Mouse (Mus musculus): ENCODE results near the gene Smad1. TPM values are rescaled to one million over a fixed set of nuclear protein-coding genes. Genes with fewer than 3 reads are reported as not detected.

Smad1 gene
- polyA plus RNA-seq, 1 experiment from 2014 or later: 38.3 TPM

DNA sequence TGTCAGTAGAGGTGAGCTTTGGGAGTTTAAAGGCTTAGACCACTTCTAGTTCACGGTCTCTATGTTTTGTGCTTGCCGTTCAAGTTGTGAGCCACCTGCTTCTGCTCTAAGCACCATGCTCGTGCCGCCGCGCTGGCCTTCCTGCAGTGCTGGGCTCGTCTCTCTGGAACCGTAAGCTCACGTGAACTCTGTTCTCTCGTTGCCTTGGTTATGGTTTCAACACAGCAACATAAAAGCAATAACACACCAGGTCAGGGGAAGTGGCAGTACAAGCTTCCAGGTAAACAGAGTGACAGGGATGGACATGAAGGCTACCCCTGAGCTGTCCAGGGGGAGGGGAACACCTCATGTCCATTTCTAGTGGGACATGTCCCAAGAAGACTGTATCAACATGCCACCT lies 52.9 kb downstream of the Smad1 start:
- no peaks in the 10 kb centered on the region for H3K9me3 ChIP-seq (ENCODE audit: low read length)
- 81% methylated on average over 10 of the region's 10 CpGs for WGBS
- H3K36me3 ChIP-seq (ENCODE audit: insufficient read depth, low read length): peaks cover 34% of the 10 kb centered on the region
- H3K27me3 ChIP-seq (ENCODE audit: insufficient read depth, low read length): no peaks in the 10 kb centered on the region
- H3K4me1 ChIP-seq (ENCODE audit: insufficient read depth, low read length): no peaks in the 10 kb centered on the region
- H3K9ac ChIP-seq (replicated peaks; ENCODE audit: low read length): no peak overlapping the region
- H3K27ac ChIP-seq (ENCODE audit: low read length): no peak overlapping the region
- H3K4me2 ChIP-seq (replicated peaks; ENCODE audit: low read depth, low read length): no peak overlapping the region
- ATAC-seq (ENCODE audit: low FRiP score, low TSS enrichment): no peak
- no peak overlapping the region for H3K4me3 ChIP-seq (ENCODE audit: low read length)

GRCm38 (mm10) chr8:79345856-79346255 lies 53.5 kb downstream of the Smad1 start:
- no peak for ATAC-seq (ENCODE audit: low FRiP score, low TSS enrichment)
- peaks cover 39% of the 10 kb centered on the region for H3K36me3 ChIP-seq (ENCODE audit: insufficient read depth, low read length)

GRCm38 (mm10) chr8:79341236-79341635 lies 58.1 kb downstream of the Smad1 start:
- H3K36me3 ChIP-seq (ENCODE audit: insufficient read depth, low read length): peaks cover 61% of the 10 kb centered on the region

More at GRCm38 (mm10) chr8:79345856-79346255, 53.5 kb downstream of the Smad1 start:
- Histone ChIP-seq H3K9me3 (ENCODE audit: low read length) (no peaks in the 10 kb centered on the region), H3K4me1 (ENCODE audit: insufficient read depth, low read length) (no peaks in the 10 kb centered on the region), H3K9ac (replicated peaks; ENCODE audit: low read length) (no peak overlapping the region), H3K4me2 (replicated peaks; ENCODE audit: low read depth, low read length) (no peak overlapping the region), H3K4me3 (ENCODE audit: low read length) (no peak overlapping the region), H3K27ac (ENCODE audit: low read length) (no peak overlapping the region), H3K27me3 (ENCODE audit: insufficient read depth, low read length) (no peaks in the 10 kb centered on the region)
- 41% methylated on average over 6 of the region's 6 CpGs for WGBS

GRCm38 (mm10) chr8:79339555-79339954 lies 59.8 kb downstream of the Smad1 start:
- ATAC-seq (ENCODE audit: low FRiP score, low TSS enrichment): 0 out of 2 replicates have a peak, but pooled peaks have one; percentile 31
- no peaks in the 10 kb centered on the region for H3K27me3 ChIP-seq (ENCODE audit: insufficient read depth, low read length)
- H3K36me3 ChIP-seq (ENCODE audit: insufficient read depth, low read length): peaks cover 57% of the 10 kb centered on the region
- no peak overlapping the region for H3K4me3 ChIP-seq (ENCODE audit: low read length)
- no peak overlapping the region for H3K9ac ChIP-seq (replicated peaks; ENCODE audit: low read length)
- no peaks in the 10 kb centered on the region for H3K4me1 ChIP-seq (ENCODE audit: insufficient read depth, low read length)
- WGBS: 77% methylated on average over 9 of the region's 9 CpGs
- no peak overlapping the region for H3K27ac ChIP-seq (ENCODE audit: low read length)
- H3K9me3 ChIP-seq (ENCODE audit: low read length): no peaks in the 10 kb centered on the region
- H3K4me2 ChIP-seq (replicated peaks; ENCODE audit: low read depth, low read length): no peak overlapping the region

More at GRCm38 (mm10) chr8:79341236-79341635, 58.1 kb downstream of the Smad1 start:
- no peak overlapping the region for H3K4me2 ChIP-seq (replicated peaks; ENCODE audit: low read depth, low read length)
- WGBS: 73% methylated on average over 8 of the region's 8 CpGs
- no peak overlapping the region for H3K9ac ChIP-seq (replicated peaks; ENCODE audit: low read length)
- H3K9me3 ChIP-seq (ENCODE audit: low read length): no peaks in the 10 kb centered on the region
- H3K4me1 ChIP-seq (ENCODE audit: insufficient read depth, low read length): no peaks in the 10 kb centered on the region
- no peak for ATAC-seq (ENCODE audit: low FRiP score, low TSS enrichment)
- no peak overlapping the region for H3K27ac ChIP-seq (ENCODE audit: low read length)
- no peak overlapping the region for H3K4me3 ChIP-seq (ENCODE audit: low read length)
- no peaks in the 10 kb centered on the region for H3K27me3 ChIP-seq (ENCODE audit: insufficient read depth, low read length)

- H3K36me3 ChIP-seq (ENCODE audit: insufficient read depth, low read length): peaks cover 55% of the 10 kb centered on the region
- H3K27me3 ChIP-seq (ENCODE audit: insufficient read depth, low read length): no peaks in the 10 kb centered on the region
- no peak overlapping the region for H3K9ac ChIP-seq (replicated peaks; ENCODE audit: low read length)
- no peak overlapping the region for H3K27ac ChIP-seq (ENCODE audit: low read length)
- H3K4me3 ChIP-seq (ENCODE audit: low read length): no peak overlapping the region
- ATAC-seq (ENCODE audit: low FRiP score, low TSS enrichment): no peak
- no peaks in the 10 kb centered on the region for H3K4me1 ChIP-seq (ENCODE audit: insufficient read depth, low read length)
- WGBS: 85% methylated on average over 10 of the region's 10 CpGs
- peaks cover 2% of the 10 kb centered on the region; the same call in 1 of the 2 replicates for H3K9me3 ChIP-seq (ENCODE audit: low read length)
- H3K4me2 ChIP-seq (replicated peaks; ENCODE audit: low read depth, low read length): no peak overlapping the region
Observed at GRCm38 (mm10) chr8:79338619-79339018, 60.7 kb downstream of the Smad1 start.

DNA sequence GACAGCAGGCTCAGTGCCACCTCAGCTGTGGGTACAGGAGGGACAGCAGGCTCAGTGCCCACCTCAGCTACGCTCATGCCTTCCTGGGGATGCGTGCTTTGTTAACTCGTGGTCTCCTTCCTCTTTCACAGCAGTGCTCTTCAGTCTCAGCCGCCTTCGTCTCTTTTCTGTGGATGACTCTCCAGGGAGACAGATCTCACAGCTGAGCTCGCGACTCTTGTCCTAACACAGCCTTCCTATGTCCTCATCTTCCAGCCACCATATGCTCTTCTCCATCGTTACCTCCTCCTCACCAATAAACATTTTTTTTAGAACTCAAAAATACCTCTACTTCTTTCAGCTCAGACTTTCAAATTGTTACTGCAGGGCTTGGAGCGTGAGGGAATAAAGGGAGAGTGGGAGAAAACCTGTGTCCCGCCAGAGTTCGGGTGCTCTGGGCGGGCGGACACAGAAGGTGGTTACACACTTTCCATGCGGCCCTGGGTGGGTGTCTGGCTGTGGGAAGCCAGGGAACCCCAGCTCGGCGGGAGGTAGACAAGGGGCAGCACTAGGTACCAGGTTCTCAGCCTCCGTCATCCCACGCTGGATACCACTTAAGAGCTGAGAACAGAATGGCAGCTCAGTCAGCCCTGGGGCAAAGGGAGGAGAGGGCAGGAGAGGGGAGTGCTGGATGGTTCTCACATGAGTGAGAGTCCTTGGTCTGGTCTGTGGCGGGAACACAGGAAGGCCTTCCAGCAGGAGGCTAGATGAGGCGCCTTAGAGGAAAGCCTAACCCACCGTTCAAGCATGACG lies 67.0 kb downstream of the Smad1 start:
- Histone ChIP-seq H3K27ac (ENCODE audit: low read length) (no peak overlapping the region), H3K4me1 (ENCODE audit: insufficient read depth, low read length) (no peaks in the 10 kb centered on the region), H3K36me3 (ENCODE audit: insufficient read depth, low read length) (peaks cover 5% of the 10 kb centered on the region; the same call in 1 of the 2 replicates), H3K9me3 (ENCODE audit: low read length) (peaks cover 4% of the 10 kb centered on the region; the same call in 1 of the 2 replicates), H3K27me3 (ENCODE audit: insufficient read depth, low read length) (no peaks in the 10 kb centered on the region), H3K9ac (replicated peaks; ENCODE audit: low read length) (no peak overlapping the region), H3K4me3 (ENCODE audit: low read length) (no peak overlapping the region), H3K4me2 (replicated peaks; ENCODE audit: low read depth, low read length) (no peak overlapping the region)
- ATAC-seq (ENCODE audit: low FRiP score, low TSS enrichment): peak; percentile 39; the same call in 1 of the 2 replicates
- WGBS: 92% methylated on average over 22 of the region's 22 CpGs

- H3K4me1 ChIP-seq (ENCODE audit: insufficient read depth, low read length): no peaks in the 10 kb centered on the region
- no peak overlapping the region for H3K27ac ChIP-seq (ENCODE audit: low read length)
- H3K36me3 ChIP-seq (ENCODE audit: insufficient read depth, low read length): no peaks in the 10 kb centered on the region
- H3K4me3 ChIP-seq (ENCODE audit: low read length): no peak overlapping the region
- 98% methylated on average over 2 of the region's 2 CpGs for WGBS
- H3K9me3 ChIP-seq (ENCODE audit: low read length): peaks cover 4% of the 10 kb centered on the region; the same call in 1 of the 2 replicates
- no peak for ATAC-seq (ENCODE audit: low FRiP score, low TSS enrichment)
- no peak overlapping the region for H3K4me2 ChIP-seq (replicated peaks; ENCODE audit: low read depth, low read length)
- H3K9ac ChIP-seq (replicated peaks; ENCODE audit: low read length): no peak overlapping the region
- H3K27me3 ChIP-seq (ENCODE audit: insufficient read depth, low read length): no peaks in the 10 kb centered on the region
Observed at GRCm38 (mm10) chr8:79331571-79331970, 67.7 kb downstream of the Smad1 start.

GRCm38 (mm10) chr8:79331017-79331416 lies 68.3 kb downstream of the Smad1 start:
- Histone ChIP-seq H3K27ac (ENCODE audit: low read length) (no peak overlapping the region), H3K9ac (replicated peaks; ENCODE audit: low read length) (no peak overlapping the region), H3K36me3 (ENCODE audit: insufficient read depth, low read length) (no peaks in the 10 kb centered on the region), H3K4me3 (ENCODE audit: low read length) (no peak overlapping the region), H3K4me1 (ENCODE audit: insufficient read depth, low read length) (no peaks in the 10 kb centered on the region), H3K9me3 (ENCODE audit: low read length) (peaks cover 4% of the 10 kb centered on the region; the same call in 1 of the 2 replicates), H3K27me3 (ENCODE audit: insufficient read depth, low read length) (no peaks in the 10 kb centered on the region), H3K4me2 (replicated peaks; ENCODE audit: low read depth, low read length) (no peak overlapping the region)
- WGBS: 68% methylated on average over 9 of the region's 9 CpGs
- no peak for ATAC-seq (ENCODE audit: low FRiP score, low TSS enrichment)

GRCm38 (mm10) chr8:79329735-79330134 lies 69.6 kb downstream of the Smad1 start:
- Histone ChIP-seq H3K4me2 (replicated peaks; ENCODE audit: low read depth, low read length) (no peak overlapping the region), H3K9me3 (ENCODE audit: low read length) (peaks cover 4% of the 10 kb centered on the region; the same call in 1 of the 2 replicates), H3K27me3 (ENCODE audit: insufficient read depth, low read length) (no peaks in the 10 kb centered on the region), H3K36me3 (ENCODE audit: insufficient read depth, low read length) (no peaks in the 10 kb centered on the region), H3K27ac (ENCODE audit: low read length) (no peak overlapping the region), H3K4me3 (ENCODE audit: low read length) (no peak overlapping the region), H3K9ac (replicated peaks; ENCODE audit: low read length) (no peak overlapping the region), H3K4me1 (ENCODE audit: insufficient read depth, low read length) (no peaks in the 10 kb centered on the region)
- 76% methylated on average over 2 of the region's 2 CpGs for WGBS
- no peak for ATAC-seq (ENCODE audit: low FRiP score, low TSS enrichment)

GRCm38 (mm10) chr8:79329182-79329581 lies 70.1 kb downstream of the Smad1 start:
- no peaks in the 10 kb centered on the region for H3K36me3 ChIP-seq (ENCODE audit: insufficient read depth, low read length)
- no peak overlapping the region for H3K4me2 ChIP-seq (replicated peaks; ENCODE audit: low read depth, low read length)
- no peak for ATAC-seq (ENCODE audit: low FRiP score, low TSS enrichment)
- no peaks in the 10 kb centered on the region for H3K27me3 ChIP-seq (ENCODE audit: insufficient read depth, low read length)
- H3K9me3 ChIP-seq (ENCODE audit: low read length): peaks cover 4% of the 10 kb centered on the region; the same call in 1 of the 2 replicates
- 80% methylated on average over 4 of the region's 4 CpGs for WGBS
- no peak overlapping the region for H3K9ac ChIP-seq (replicated peaks; ENCODE audit: low read length)
- no peak overlapping the region for H3K4me3 ChIP-seq (ENCODE audit: low read length)
- H3K27ac ChIP-seq (ENCODE audit: low read length): no peak overlapping the region
- no peaks in the 10 kb centered on the region for H3K4me1 ChIP-seq (ENCODE audit: insufficient read depth, low read length)

All from kidney, embryonic 16.5 days (tissue).